In the genomic region with DNA sequence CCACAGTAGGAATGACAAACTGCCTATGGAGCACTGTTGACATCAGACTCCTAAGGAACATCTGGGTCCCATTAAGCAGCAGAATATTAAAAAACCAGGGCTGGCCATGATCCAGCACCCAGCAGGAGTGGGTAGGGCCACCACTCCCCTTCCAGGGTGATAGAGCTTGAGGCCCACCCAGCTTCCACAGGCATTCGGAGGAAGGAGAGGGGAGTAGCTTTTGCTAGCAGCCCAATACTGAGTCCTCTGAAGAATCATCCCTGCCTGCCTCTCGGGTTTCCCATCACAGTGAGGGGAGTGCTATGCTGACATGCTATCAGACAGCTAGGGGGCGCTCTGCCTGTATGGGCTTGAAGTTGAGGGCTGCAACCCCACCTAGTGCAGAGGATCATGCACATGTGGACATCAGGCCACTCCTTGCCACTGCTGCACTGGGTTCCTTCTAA, we compare ENCODE assay signal across 8 mouse cellular contexts.
A peak's percentile ranks its signal among the peaks of the same experiment; 100 is the strongest.
DNase-seq lines count a peak whose midpoint lies in the region; ATAC-seq lines count a peak whose summit lies in the region.

No protein-coding gene starts in this region.

- ATAC-seq in megakaryocyte progenitor cell, adult 5-6 weeks (replicated peaks; ENCODE audit: poor library complexity) = peak; percentile 96
- ATAC-seq in activated CD4-positive, CD25-positive, alpha-beta regulatory T cell, adult 4 months = no peak

- peak; percentile 50 for DNase-seq in gastrocnemius, adult 18-20 months (ENCODE audit: low spot score)
- no peak for DNase-seq in gastrocnemius, postnatal 25 days
- DNase-seq in B cell, adult 2 months = peak; percentile 65 to 67
- peak; percentile 82 for DNase-seq in adrenal gland, postnatal 14 days
- peak; percentile 33 for DNase-seq in heart, adult 8-10 months (ENCODE audit: low spot score)
- peak; percentile 72 to 75 for DNase-seq in kidney, postnatal 4 days
